Mouse (Mus musculus) mammary gland, adult 2 months (tissue): ENCODE results near the gene Slc35f6. TPM values are rescaled to one million over a fixed set of nuclear protein-coding genes. Genes with fewer than 3 reads are reported as not detected.

ENCODE experiments used
- polyA plus RNA-seq: library from polyadenylated mRNA; depleted of rRNA; stranded (reverse); fragments of >200 nt; gene quantifications from 2 replicates; pipeline ENCODE4 v1.2.3, GENCODE M21; 2012; ENCODE audit warnings: low replicate concordance; rRNA removed

Slc35f6 gene
- polyA plus RNA-seq: 103 and 106 TPM in 2 replicates

DNA sequence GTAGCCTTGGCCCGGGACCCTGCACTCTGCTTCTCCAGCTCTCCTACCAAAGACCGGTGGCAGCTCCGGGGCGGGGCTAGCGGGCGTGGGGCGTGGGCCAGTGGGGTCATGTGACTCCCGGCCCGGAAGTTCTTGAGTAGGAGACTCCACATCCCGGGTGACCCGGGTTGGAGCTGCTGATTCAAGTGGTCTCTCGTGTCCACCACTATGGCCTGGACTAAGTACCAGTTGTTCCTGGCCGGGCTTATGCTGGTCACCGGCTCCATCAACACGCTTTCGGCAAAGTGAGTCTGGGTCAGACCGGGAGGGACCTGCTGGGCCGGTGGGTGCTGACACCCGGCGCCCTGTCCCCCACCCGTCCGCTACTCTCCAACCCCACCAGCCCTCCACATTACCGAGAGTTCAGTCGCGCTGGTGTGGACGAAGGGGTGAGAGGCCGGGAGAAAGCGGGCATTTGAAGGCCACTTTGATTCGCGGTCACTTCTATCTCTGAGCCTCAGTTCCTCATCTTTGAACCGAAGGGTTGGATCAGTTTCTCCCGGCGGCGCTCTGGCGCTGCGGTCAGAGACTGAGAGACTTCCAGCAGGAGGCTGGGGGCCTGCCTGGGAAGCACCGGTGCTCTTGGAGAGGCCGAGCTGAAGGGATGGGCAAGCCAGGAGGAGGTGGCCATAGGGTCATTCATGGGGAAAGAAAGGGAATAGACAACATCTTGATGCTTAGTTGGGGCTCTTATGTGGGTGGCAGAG lies at the start of gene Slc35f6:
Gene Slc35f6 (plus strand): TSS at position 119 of the 746 bp plus-strand sequence.

DNA sequence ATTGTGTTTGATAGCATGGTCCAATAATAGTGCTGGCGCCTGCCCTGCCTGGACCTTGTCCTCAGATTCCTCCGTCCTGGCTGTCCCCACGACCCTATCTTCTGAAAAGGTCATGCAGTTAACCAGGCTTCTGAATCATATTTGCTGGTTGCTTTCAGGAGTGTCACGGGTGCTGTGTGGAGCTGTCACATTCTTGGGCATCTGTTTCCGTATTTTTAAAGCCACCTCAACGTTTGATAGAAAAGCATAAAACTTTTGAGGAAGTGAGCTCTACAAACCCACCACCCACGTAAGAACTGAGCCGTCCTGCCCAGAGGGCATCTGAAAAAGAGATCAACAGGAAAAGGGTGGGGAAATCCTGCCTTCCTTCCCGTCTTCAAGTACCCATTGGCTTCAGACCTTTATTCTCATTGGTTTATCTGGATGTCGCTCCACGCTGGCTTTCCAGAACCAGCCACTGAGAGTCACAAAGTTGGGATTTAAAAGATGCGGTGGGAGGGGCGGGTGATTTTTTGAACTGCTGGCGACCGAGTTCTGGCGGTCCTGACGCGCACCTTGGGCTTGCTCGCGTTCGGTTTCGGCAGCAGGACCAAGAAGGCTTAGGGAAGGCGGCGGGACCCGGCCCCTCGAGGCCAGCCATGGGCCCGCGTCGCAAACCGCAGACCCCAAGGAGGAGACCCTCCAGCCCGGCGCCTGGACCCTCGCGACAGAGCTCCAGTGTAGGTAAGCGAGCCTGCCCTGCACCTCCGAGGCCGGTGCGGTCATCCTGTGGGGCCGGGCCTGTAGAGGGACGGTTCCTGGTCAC lies 18.9 kb downstream of the Slc35f6 start, which contains the start of gene Cenpa:
Gene Cenpa (plus strand): TSS at position 387 of the 805 bp plus-strand sequence.

Other genes starting within 250 kb of the Slc35f6 start
- gene Otof, start 186.0 kb upstream of the Slc35f6 start, polyA plus RNA-seq: 0.29 and 0.34 TPM in 2 replicates
- not detected in 2 replicates for gene 1700001C02Rik, start 181.9 kb upstream of the Slc35f6 start, polyA plus RNA-seq
- gene Cib4, start 102.1 kb upstream of the Slc35f6 start, polyA plus RNA-seq: 0.45 TPM in 1 of 2 replicates, not detected in the other
- 153 TPM in 2 replicates for gene Kcnk3, start 59.8 kb upstream of the Slc35f6 start, polyA plus RNA-seq
- 17.1 and 27.2 TPM in 2 replicates for gene Cenpa, start 18.8 kb downstream of the Slc35f6 start, polyA plus RNA-seq
- 1.1 and 1.2 TPM in 2 replicates for gene Dpysl5, start 63.6 kb downstream of the Slc35f6 start, polyA plus RNA-seq
- 42.4 and 51.9 TPM in 2 replicates for gene Mapre3, start 166.7 kb downstream of the Slc35f6 start, polyA plus RNA-seq
- 94.4 and 99.5 TPM in 2 replicates for gene Tmem214, start 220.1 kb downstream of the Slc35f6 start, polyA plus RNA-seq
- 9.7 and 14.6 TPM in 2 replicates for gene Agbl5, start 240.8 kb downstream of the Slc35f6 start, polyA plus RNA-seq